Mouse (Mus musculus): ENCODE measurements around the gene Ms4a14. TPM values are rescaled to one million over a fixed set of nuclear protein-coding genes. Genes with fewer than 3 reads are reported as not detected.
"Not testable (repeated sequence)": the region's sequence is repeated elsewhere in the genome, so short reads cannot be mapped to it uniquely, and the experiment has no call there.

Gene Ms4a14
- polyA plus RNA-seq, 1 experiment from 2014 or later, result 0.08 TPM

DNA sequence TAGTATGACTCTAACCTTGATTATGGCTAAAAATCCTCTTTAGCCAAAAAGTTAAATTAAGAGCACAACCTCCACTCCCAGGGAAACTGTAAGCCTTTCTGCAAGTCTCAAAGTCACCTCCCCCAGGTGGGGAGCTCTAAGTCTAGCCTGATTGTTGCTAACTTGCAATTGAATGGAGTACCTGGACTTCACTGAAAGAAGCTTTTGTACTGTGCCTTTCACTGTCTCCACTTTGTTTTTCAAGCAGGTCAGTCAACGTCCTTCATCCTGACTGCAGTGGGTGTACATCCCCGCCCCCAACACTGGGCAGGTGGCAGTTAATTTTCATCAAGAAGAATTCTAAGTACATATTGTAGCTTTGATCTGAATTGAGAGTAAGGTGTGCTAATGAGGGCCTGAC lies 15.3 kb downstream of the Ms4a14 start:
- no peak for ATAC-seq (ENCODE audit: low FRiP score)
- Histone ChIP-seq H3K27ac (no peak overlapping the region), H3K9me3 (0 out of 2 replicates have a peak, but pooled peaks cover 9% of the 10 kb centered on the region), H3K36me3 (no peaks in the 10 kb centered on the region), H3K4me3 (no peak overlapping the region), H3K4me1 (replicated peaks) (no peaks in the 10 kb centered on the region), H3K4me2 (no peak overlapping the region), H3K27me3 (no peaks in the 10 kb centered on the region), H3K9ac (no peak overlapping the region)
- WGBS, result 55% methylated on average over 2 of the region's 2 CpGs

DNA sequence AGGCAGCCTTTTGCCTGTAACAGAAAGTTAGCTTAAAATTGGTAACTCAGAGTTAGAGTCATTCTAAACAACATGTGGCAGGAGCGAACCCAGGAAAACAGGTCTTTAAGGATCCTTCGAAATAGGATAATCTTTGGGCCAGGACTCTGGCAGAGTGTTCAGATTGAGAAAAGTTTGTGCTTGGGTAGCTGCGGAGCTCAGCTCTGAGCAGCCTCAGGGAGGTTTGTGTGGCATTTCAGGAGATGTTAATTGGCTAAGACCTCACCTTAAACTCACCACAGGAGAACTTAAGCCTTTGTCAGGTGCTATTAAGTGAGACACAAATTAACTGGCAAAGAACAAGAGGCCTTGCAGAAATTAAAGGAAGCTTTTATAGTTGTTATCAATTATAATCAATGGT lies 20.6 kb downstream of the Ms4a14 start:
- H3K9me3 ChIP-seq; H3K27ac ChIP-seq; H3K36me3 ChIP-seq; H3K4me1 ChIP-seq (replicated peaks); H3K9ac ChIP-seq; ATAC-seq (ENCODE audit: low FRiP score); H3K4me3 ChIP-seq; H3K27me3 ChIP-seq: not testable (repeated sequence)
- WGBS, result 14% methylated on average over 3 of the region's 3 CpGs
- peak overlapping the region; percentile 55 for H3K4me2 ChIP-seq

DNA sequence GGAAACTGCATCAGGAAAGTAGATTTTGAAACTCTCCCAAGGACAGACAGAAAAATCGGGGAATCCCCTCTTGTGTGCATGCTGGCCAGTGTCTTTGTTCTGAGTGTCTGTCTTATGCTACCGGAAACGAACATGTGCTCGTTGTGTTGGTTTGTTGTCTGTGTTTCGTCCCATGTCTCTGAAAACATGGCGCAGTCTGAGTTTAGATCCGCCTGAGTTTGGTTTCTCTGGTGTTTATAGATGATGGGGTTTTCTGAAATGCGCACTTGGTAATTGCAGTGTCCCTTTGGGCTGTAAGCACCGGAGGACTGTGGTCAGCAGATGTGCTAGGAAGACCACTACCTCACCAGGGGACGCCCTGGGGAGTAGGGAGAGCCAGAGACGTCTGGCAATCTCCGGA lies 21.3 kb downstream of the Ms4a14 start:
- Histone ChIP-seq H3K4me2 (peak overlapping the region; percentile 55), H3K9ac (peak overlapping the region; percentile 55; the same call in 1 of the 2 replicates), H3K36me3 (no peaks in the 10 kb centered on the region), H3K27ac (no peak overlapping the region), H3K4me1 (replicated peaks) (no peaks in the 10 kb centered on the region), H3K4me3 (peak overlapping the region; percentile 38), H3K9me3 (no peaks in the 10 kb centered on the region), H3K27me3 (no peaks in the 10 kb centered on the region)
- ATAC-seq (ENCODE audit: low FRiP score), result no peak
- WGBS, result 12% methylated on average over 12 of the region's 12 CpGs

DNA sequence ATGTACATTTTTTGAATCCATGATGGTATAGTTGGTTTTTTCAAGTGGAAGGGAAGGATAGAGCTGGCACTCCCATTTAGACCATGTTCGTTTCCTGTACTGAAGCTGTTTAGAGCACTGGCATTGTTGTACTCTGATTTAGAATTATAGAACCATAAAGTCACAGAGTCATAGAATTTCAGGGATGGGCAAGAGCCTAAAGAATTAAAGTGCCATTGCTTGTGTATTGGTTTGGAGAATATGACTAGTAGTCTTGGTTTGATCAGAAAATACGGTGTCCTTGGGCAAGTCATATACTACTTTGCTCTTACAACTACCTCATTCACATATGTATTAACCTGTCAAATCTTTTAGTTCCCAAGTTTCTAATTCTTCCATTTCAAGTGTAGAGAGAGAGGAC lies 30.5 kb downstream of the Ms4a14 start, which contains the start of gene Ms4a5:
Gene Ms4a5, minus strand, starts transcription at position 101 of the 400 bp plus-strand sequence.
- H3K4me1 ChIP-seq (replicated peaks), result no peaks in the 10 kb centered on the region
- no peaks in the 10 kb centered on the region for H3K36me3 ChIP-seq
- H3K9ac ChIP-seq, result no peak within 1 kb of the TSS
- H3K4me3 ChIP-seq, result no peak within 1 kb of the TSS
- H3K4me2 ChIP-seq, result no peak within 1 kb of the TSS
- no peaks in the 10 kb centered on the region for H3K9me3 ChIP-seq
- no peak within 1 kb of the TSS for H3K27ac ChIP-seq
- H3K27me3 ChIP-seq, result no peaks in the 10 kb centered on the region
- WGBS, result 93% methylated on average over 2 of the region's 2 CpGs
- ATAC-seq (ENCODE audit: low FRiP score), result no peak

DNA sequence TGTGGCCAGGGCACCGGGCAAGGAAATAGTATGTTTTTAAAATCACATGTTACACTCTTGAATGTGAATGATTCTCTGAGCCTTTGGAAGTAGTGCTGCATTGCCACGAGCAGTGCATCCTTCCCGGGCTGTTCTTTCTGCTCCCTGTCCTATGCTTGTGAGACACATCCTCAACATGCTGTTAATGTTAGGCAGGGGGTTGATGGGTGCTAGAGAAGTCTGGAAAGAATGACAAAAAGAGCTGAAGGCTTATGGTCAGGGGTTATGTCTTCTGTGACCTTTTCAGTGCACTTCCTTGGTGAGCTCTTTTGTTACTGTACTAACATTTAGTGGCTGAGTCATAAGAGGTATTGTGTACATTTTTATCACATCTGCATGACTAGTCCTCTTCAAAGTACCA lies 34.0 kb downstream of the Ms4a14 start:
- Histone ChIP-seq H3K27me3 (no peaks in the 10 kb centered on the region), H3K4me3 (no peak overlapping the region), H3K9me3 (no peaks in the 10 kb centered on the region), H3K27ac (no peak overlapping the region), H3K4me1 (replicated peaks) (no peaks in the 10 kb centered on the region), H3K4me2 (no peak overlapping the region), H3K36me3 (no peaks in the 10 kb centered on the region), H3K9ac (no peak overlapping the region)
- WGBS, result 90% methylated on average over 3 of the region's 3 CpGs
- no peak for ATAC-seq (ENCODE audit: low FRiP score)

DNA sequence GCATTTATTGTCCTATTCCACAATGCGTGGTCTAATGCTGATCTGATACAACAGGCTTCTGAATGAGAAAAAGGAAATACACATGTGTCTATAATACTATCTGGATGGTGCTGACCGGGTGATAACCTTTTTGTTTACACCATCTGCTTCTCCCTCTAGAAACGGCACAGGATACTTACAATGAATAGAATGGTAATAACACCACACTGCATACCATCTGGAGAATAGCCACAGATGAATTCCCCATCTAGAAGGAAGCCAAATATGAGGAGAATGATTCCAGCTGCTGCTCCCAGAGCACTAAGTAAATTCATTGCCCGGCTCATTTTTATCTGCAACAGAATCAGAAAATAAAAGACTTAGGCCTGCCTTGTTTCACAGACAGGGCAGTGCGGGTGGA lies 37.8 kb downstream of the Ms4a14 start:
- no peak overlapping the region for H3K4me3 ChIP-seq
- no peaks in the 10 kb centered on the region for H3K36me3 ChIP-seq
- no peak overlapping the region for H3K4me2 ChIP-seq
- no peak overlapping the region for H3K9ac ChIP-seq
- no peak for ATAC-seq (ENCODE audit: low FRiP score)
- 60% methylated on average over 5 of the region's 5 CpGs for WGBS
- H3K4me1 ChIP-seq (replicated peaks), result no peaks in the 10 kb centered on the region
- H3K27ac ChIP-seq, result no peak overlapping the region
- no peaks in the 10 kb centered on the region for H3K27me3 ChIP-seq
- no peaks in the 10 kb centered on the region for H3K9me3 ChIP-seq

DNA sequence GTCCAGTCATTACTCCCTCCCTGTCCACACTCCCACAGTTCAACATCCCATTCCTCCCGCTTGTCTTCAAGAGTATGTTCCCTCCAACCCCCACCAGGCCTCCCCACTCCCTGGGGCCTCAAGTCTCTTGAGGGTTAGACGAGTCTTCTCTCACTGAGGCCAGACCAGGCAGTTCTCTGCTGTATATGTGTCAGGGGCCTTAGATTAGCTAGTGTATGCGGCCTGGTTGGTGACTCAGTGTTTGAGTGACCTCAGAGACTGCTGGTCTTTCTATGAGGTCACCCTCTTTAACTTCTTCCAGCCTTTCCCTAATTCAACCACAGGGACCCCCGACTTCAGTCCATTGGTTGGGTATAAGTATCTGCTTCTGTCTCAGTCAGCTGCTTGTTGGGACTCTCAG lies 47.3 kb downstream of the Ms4a14 start:
- Histone ChIP-seq H3K9me3 (no peaks in the 10 kb centered on the region), H3K36me3 (no peaks in the 10 kb centered on the region), H3K27me3 (no peaks in the 10 kb centered on the region), H3K9ac (no peak overlapping the region), H3K4me3 (no peak overlapping the region), H3K27ac (no peak overlapping the region), H3K4me2 (no peak overlapping the region), H3K4me1 (replicated peaks) (no peaks in the 10 kb centered on the region)
- 75% methylated on average over 4 of the region's 4 CpGs for WGBS
- no peak for ATAC-seq (ENCODE audit: low FRiP score)

DNA sequence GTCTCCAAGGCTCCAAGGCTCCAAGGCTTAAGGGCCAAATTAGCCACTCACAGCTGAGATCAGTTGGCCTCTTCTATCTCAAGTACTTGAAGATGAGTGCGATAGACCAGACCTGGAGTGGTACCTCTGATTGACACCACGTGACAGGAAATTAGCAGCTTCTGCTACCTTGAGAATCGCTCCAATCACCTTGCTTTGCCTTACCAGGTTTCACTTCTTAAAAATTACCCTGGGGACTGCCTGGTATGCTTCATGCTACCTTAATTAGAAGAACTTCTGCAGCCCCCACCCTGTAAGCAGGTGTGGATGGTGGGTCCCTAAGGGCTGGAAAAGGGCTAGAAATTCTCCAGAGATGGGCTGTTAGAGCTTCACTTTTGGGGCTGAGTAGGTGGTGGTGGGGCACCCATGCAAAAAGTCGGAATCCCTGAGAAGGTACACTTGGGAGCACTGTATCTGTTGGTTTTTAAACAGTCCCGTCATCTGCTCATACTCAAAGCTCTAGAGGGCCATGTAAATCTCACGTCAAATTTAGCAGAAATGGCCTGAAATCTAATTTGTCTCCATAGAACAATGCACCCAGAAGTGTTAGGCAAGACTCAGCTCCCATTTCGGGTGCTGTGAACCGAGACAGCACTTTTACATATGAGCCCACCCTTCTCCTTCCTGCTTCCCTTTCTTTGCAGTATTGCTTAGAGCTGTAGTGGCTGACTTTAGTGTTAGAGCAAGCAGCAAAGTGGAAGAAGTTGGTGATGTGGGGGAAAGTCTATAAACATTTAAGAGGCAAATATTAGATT lies 48.0 kb downstream of the Ms4a14 start, which contains the start of gene Ms4a1:
Gene Ms4a1, minus strand, starts transcription at position 190 of the 794 bp plus-strand sequence.
- H3K9ac ChIP-seq, result no peak within 1 kb of the TSS
- H3K4me1 ChIP-seq (replicated peaks), result no peaks in the 10 kb centered on the region
- no peaks in the 10 kb centered on the region for H3K36me3 ChIP-seq
- no peaks in the 10 kb centered on the region for H3K27me3 ChIP-seq
- no peak within 1 kb of the TSS for H3K4me3 ChIP-seq
- 90% methylated on average over 8 of the region's 8 CpGs for WGBS
- ATAC-seq (ENCODE audit: low FRiP score), result no peak
- H3K9me3 ChIP-seq, result no peaks in the 10 kb centered on the region
- H3K27ac ChIP-seq, result no peak within 1 kb of the TSS
- no peak within 1 kb of the TSS for H3K4me2 ChIP-seq

DNA sequence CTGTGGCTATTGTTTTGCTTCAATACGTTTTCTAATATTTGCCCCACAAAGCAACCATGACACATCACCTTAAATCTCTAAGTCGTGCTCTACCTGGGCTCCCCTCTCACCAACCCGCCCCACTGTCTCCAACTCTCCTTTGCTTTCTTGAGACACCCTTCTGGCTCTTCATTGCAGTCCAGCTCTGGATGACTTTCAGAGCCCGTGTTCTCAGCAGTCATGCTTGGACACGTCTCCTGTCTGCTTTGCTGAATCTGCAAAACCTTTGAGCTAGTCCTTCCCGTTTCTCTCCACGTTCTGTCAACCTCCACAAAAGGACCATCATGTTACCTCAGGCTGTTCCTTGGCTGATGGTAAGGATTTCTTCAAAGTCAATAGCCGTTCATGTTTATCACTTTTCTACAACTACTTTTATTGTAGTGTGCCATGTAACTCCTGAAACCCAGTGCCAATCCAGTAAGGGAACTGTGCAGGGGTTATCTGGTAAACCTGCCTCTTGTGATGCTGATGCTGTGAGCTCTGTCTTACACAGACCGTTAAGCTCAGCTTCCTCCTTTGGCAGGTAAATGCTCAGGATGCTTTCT lies 49.6 kb downstream of the Ms4a14 start:
- WGBS, result 87% methylated on average over 9 of the region's 9 CpGs
- no peaks in the 10 kb centered on the region for H3K9me3 ChIP-seq
- H3K9ac ChIP-seq, result no peak overlapping the region
- no peak overlapping the region for H3K27ac ChIP-seq
- H3K4me3 ChIP-seq, result no peak overlapping the region
- H3K27me3 ChIP-seq, result no peaks in the 10 kb centered on the region
- ATAC-seq (ENCODE audit: low FRiP score), result no peak
- H3K36me3 ChIP-seq, result no peaks in the 10 kb centered on the region
- no peak overlapping the region for H3K4me2 ChIP-seq
- H3K4me1 ChIP-seq (replicated peaks), result no peaks in the 10 kb centered on the region

DNA sequence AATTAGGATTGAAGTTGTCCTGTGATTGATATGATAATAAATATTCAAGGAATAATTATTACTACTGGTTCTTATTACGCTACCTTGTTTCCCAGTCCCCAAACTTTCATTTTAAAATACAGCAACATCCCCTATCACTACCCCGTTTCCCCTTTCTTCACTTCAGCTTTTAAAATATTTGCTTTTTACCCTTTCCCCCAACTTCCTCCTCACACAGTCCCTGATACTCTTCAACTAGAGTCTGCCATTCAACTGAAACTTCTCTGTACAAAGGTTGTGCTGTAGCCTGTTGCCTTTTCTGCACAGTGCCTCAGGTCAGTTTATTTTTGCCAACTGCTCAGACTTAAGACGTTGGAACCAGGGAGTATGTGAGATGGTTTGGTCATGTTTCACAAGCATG lies 50.7 kb downstream of the Ms4a14 start:
- WGBS, result 92% methylated on average over 3 of the region's 3 CpGs
- no peak overlapping the region for H3K27ac ChIP-seq
- no peak overlapping the region for H3K4me2 ChIP-seq
- H3K9ac ChIP-seq, result no peak overlapping the region
- no peaks in the 10 kb centered on the region for H3K27me3 ChIP-seq
- no peaks in the 10 kb centered on the region for H3K9me3 ChIP-seq
- no peak overlapping the region for H3K4me3 ChIP-seq
- no peak for ATAC-seq (ENCODE audit: low FRiP score)
- H3K36me3 ChIP-seq, result no peaks in the 10 kb centered on the region
- H3K4me1 ChIP-seq (replicated peaks), result no peaks in the 10 kb centered on the region

DNA sequence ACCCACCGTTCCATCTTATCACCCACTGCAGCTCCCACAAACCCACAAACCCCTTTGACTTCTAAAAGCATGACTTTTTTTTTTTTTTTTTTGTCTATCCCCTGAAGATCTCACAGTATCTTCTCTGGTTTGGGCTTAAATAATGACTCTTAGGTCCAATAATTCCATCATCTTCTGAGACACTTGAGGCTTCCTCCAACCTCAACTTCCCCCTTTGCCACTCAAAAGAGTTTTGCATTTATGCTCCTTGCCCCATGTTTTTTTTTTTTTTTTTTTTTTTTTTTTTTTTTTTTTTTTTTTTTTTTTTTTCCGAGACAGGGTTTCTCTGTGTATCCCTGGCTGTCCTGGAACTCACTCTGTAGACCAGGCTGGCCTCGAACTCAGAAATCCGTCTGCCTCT lies 51.3 kb downstream of the Ms4a14 start:
- H3K36me3 ChIP-seq; ATAC-seq (ENCODE audit: low FRiP score); H3K9ac ChIP-seq; H3K27ac ChIP-seq; H3K4me3 ChIP-seq; H3K27me3 ChIP-seq; H3K4me1 ChIP-seq (replicated peaks); H3K4me2 ChIP-seq; H3K9me3 ChIP-seq: not testable (repeated sequence)
- WGBS, result 85% methylated on average over 4 of the region's 4 CpGs

DNA sequence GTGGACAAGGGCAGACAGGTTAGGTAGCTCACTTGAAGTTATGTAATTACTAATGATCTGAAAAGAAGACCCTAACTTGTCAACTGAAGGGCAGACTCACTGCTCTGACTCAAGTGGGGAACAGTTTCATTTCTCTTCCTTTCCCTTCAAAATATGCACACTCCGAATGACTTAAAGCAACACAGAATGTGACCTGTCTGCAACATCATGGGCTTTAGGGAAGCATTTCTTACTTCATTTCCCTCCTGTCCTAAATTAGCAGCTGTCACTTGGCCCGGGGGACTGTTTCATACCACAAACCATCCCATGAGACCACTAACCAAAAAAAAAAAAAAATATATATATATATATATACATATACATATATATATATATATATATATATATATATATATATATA lies 52.7 kb downstream of the Ms4a14 start:
- no peak overlapping the region for H3K27ac ChIP-seq
- ATAC-seq (ENCODE audit: low FRiP score), result no peak
- H3K27me3 ChIP-seq, result no peaks in the 10 kb centered on the region
- H3K9me3 ChIP-seq, result no peaks in the 10 kb centered on the region
- H3K9ac ChIP-seq, result no peak overlapping the region
- no peak overlapping the region for H3K4me2 ChIP-seq
- H3K4me3 ChIP-seq, result no peak overlapping the region
- WGBS, result 98% methylated on average over 2 of the region's 2 CpGs
- no peaks in the 10 kb centered on the region for H3K36me3 ChIP-seq
- H3K4me1 ChIP-seq (replicated peaks), result no peaks in the 10 kb centered on the region
